Mouse (Mus musculus) ES-Bruce4 (cell line): Measurements from ENCODE around the gene Thoc5.

Experiments used
- CTCF ChIP-seq: IDR thresholded peaks from one replicate; pipeline ENCODE4 v1.8.1; 2011; ENCODE audit warnings: low read depth, low read length
- EP300 ChIP-seq: IDR thresholded peaks from 2 replicates; pipeline ENCODE4 v1.6.1; 2011; ENCODE audit warnings: low read depth, low read length; ENCODE audit not compliant: insufficient read depth

DNA sequence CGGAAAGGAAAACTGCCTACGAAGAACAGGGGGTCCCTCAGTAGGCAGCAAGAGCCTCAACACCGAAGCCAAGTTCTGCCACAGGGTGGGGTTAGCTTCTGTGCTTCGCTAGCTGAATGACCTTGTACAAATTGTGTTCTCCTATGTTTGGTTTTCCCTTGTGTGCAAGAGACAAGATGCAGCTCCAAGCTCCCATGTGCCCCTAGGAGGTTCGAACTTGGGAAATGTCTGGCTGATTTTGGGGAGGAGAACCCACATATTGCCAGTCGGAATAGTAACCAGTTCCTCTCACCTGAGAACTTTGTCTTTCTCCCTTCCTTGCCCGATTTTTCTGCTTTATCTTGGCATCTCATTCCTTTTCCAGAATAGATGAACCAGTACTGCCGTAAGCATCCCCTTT, 53.7 kb downstream of the Thoc5 start:
- no peak for TF ChIP-seq EP300
- no peak for TF ChIP-seq CTCF
